Mouse (Mus musculus): ENCODE measurements around the gene Dcakd.
"Not testable (repeated sequence)": the region's sequence is repeated elsewhere in the genome, so short reads cannot be mapped to it uniquely, and the experiment has no call there.

Dcakd gene

DNA sequence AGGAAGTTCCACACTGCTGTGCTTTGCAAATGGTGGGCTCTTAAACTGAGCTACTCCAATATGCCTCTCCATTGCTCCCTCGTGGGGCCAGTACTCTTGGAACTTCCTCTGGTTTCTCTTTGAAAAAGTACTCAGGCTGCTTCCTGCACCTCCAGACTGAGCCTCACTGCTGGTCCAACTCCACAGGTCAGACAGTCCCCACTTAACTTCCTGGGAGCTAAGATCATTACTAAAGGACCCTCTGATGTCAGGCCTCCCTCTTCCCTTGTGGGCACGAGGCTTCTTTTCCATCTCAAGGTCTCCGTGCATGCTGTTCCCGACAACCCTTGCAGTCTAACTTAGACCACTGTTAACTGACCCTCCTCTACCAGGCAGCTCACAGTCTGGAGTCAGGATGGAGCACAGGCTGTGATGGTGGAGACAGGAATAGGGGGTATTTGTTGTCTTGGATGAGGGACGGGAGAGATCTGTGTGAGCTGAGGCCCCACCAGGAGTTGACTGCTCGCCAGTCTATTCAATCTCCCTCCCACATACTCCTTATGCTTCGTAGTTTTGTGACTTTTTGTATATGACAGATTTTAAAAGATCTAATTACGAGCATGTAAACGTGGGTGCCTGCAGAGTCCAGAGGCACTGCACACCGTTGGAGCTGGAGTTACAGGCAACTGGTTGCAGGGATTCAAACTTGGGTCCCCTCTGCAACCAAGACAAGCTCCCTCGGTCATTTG lies 22.7 kb downstream of the Dcakd start:
- DNase-seq: no peak

DNA sequence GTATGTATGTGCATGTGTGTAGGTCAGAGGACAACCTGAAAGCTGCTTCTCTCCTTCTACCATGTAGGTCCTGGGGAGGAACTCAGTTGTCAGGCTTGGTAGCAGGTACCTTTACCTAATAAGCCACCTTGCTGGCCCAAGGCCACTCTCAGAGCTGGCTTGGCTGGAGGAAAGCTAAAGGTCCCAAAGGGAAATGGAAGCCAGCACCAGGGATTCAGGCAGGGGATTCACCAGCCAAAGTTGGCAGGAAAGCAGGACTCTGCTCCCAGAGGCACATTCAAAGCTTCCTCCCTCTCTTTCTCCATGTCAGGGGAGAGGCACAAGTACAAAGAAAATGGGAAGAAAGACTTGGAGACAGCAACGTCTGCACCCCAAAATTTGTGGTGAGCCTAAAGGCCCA lies 23.3 kb downstream of the Dcakd start:
- DNase-seq: no peak

DNA sequence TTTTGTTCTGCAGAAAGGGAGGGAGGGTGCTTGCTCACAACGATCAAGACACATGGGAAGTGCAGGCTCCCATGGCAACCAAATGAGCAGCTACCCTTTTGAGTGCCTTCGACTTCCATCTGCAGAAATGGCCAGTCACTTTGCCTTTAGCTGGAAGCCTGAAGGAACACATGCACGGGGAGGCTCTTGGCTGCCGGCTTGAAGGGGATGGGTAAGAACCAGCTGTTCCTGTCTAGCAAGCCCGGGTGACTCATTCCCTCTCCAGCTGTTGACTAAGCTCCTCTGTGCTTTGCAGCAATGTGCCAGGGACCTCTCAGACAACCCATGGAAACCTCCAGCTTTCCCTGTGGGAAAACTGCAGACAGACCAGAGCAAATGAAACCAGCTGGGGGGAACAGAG lies 24.9 kb downstream of the Dcakd start:
- no peak for DNase-seq

DNA sequence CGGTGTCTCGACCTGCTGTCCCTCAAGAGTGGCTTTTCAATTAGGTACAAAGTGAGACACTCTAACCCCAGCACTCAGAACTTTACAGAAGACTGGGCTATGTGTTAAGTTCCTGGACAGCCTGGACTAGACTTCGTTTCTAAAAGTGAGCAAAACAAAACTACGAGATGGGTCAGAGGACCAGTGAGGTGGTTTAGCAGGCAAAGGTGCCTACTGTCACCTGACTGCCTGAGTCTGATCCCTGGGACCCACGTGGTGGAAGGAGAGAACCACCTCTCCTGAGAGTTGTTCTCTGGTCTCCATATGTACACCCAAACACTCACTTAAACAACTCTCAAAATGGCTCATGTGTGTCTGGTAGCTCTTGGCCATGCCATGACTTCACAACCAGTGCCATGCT lies 27.1 kb downstream of the Dcakd start:
- no peak for DNase-seq

DNA sequence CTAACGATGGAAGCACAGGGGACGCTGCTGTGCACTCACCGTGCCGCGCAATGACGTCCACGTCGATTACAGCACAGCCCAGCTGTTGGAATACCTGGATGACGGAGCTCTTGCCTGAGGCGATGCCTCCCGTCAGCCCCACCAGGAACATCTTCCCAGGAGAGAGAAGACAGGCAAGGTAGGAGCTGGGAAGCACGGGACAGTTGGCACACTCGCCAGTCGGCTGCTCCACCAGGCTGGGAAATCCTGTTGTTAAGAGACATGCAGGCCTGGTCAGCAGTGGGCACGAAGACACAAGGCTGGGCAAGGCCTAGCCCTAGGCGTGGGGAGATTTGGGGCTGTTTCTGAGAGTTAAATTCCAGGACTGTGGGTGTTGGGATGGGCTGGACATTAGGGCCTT lies 28.0 kb downstream of the Dcakd start:
- no peak for DNase-seq

DNA sequence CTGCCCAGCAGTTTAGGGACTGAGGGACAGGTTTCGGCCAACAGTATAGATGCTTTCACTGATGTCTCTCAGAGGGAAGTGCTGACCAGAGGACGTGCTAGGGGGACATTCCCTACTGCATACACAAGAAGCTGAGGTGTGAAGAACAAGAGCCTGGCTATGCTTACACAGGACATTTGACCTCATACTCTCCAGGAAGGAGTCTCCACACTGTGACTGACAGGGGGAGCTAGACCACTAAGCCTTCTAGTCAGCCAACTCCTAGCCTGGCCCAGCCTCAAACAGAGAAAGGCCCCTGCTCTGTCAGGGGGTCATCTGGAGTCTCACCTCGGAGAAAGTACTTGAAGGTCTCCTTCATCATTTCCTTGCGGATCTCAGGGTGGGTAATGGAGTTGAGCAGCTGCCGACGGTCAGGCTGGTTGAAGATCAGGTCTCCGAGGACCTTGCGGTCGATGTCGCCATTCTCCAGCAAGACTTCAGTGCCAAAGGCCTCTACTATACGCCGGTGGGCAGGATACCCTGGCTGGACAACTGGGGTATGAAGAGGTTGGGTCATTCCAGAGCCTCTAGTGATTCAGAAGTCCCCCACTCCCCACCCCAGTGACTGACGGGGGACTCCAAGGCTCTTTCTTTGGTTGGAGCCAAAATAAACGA lies 28.7 kb downstream of the Dcakd start:
- DNase-seq: no peak

DNA sequence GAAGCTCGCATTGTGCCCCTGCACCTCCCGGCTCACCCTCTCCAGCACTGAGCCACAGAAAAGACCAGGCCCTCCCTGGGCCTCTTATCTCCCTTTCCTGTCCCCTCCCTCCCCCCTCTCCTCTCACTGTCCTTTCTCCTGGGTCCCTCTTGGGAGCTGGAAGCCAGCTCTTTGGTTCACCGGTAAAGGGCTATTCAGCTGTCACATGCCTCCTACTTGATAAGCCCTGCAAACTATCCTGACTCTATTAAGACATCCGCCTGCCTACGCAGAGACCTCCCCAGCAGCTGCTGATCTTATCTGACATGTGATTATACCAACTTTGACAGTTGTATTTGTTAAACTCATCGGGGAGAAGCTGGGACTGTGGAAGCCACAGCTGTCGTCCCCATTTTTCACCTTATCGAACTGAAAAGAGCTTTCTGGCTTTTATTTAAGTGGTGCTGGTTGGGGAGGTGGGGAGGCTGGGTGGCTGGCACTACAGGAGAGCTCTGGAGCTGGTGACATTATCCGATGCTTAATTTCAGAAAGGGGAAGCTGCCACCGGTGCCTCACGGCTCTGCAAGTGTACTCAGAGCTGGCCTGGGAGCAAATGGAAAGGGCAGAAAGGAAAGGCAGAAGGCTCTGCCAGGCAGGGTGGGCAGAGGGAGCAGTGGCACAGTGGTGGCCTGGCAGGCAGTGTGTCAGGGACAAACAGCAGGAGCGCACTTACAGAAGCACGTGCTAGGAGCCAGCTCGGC lies 29.4 kb downstream of the Dcakd start:
- no peak for DNase-seq

DNA sequence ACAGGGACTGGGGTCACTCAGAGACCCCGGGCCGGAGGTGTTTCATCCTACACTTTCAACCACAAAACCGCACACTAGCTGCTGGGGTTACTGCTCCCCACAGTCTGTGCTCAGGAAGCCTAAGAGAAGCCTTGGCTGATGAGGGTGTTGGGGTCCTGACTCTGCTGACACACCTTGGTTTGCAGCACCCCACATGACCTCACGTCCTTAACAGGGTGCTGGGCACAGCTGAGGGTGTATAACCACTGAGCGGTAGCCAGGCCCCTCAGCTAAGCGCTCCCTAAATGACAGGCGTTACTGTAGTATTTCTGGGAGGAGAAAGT lies 29.9 kb downstream of the Dcakd start:
- DNase-seq: no peak

DNA sequence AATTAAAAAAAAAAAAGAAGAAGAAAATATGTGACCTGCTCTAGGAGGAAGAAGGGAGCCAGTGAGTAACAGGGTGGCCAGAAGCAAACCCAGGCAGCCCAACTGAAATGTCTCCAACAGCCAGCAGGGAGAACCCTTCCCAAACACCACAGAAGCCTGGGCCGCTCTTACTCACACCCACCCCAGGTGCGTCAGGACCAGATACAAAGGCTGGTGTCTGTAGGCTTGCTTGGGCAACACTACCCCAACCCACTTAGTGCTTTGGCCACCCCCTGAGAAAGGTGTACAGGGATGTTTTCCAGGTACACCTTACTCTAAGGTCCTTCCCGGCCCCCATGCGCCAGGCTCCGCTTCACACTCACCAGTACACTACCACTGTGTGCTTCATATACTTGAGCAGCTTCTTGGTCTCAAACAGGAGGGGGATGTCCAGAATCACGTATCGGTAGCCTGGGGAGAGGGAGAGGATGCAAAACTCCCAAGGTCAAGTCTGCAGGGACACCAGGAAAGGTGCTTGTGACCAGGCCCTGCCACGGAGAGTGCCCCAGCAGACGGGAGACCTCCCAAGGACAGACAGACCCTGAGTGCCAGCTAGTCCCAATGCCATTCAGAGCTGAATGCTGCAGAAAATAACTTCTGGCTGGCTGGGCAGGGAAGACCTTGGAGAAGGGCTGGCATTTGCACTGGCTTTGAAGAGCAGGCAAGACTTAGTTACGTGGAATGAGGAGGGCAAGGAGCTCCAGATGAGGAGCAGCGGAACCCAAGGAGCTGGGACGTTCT lies 31.0 kb downstream of the Dcakd start:
- no peak for DNase-seq

DNA sequence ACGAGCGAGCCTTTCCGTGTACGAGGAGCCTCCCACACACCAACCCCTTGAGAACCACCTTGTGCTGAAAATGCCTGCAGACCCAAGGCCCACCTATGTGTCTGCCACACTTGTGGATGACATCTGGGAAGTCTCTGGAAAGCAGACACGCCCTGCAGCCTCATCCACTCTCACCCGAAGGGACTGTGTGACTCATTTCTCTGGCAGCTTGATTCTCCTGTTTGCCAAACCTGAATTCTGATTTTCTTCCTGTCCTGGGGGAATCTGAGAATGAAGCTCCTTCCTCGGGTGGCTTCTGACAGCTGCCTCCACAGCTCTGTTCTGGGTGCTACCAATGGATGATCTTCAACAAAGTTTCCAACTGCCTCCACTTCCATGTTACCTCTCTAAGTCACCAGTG lies 31.7 kb downstream of the Dcakd start:
- DNase-seq: no peak

DNA sequence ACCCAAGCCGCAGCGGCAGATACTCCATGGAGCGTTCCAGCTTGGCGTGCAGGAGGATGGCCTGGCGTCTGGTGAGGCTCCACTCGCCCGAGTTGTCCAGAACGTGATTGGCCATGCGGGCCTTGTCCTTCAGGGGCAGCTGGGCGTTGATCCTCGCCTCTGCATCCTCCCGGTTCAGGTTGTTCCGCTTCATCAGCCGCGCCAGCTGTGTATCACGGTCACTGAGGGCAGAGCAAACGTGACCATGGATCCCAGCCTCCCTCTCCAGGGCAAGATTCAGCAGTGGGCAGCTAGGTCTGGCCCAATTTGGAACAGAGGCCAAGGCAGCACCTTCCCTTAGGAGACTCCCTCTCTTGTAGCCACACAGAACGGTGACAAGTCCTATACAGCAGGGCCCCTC lies 33.2 kb downstream of the Dcakd start:
- no peak for DNase-seq

DNA sequence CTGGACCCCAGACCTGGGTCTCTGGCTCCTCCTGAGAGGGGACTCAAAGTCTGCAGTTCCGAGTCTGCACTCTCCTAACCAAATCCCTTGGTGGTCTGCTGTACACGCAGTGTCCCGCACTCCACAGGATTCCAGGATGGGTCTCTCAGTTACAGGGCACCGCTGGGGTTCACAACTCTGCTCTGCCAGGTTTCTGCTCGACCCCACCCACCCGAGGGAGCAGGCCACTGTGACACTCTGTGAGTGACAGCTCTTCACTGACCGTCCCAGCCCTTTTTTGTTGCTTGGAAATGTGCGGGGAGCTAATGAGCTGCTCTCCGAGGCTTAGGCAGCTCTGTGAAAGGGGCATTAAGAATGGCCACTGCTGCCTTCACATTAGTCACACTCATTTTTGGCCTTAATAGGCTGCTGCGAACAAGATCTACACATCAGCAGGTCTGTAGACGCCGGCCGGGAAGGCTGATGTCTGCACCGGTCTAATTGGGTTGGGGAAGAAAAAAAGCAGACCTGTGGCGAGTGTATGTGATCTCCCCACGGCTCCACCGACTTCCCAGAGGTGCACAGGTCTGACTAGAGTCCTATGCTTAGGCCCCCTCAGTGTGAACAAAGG lies 34.6 kb downstream of the Dcakd start:
- DNase-seq: no peak

DNA sequence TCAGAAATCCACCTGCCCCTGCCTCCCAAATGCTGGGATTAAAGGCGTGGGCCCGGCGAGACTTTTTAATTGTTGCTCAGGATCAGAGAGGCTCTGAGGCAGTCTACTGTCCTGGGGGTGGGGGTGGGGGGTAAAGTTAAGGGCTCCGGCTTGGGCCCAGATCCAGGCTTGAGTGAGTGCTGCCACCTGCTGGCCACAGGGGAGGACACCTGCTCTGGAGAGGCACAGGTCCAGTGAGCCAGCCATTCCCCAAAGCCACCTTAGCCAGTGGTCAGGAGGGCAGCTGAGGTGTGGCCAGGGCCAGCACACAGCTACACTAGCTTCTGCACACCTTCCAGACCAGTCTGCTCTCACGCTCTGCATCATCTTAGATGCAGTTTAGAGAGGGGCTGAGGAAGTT lies 35.2 kb downstream of the Dcakd start:
- peak; percentile 61 for DNase-seq

DNA sequence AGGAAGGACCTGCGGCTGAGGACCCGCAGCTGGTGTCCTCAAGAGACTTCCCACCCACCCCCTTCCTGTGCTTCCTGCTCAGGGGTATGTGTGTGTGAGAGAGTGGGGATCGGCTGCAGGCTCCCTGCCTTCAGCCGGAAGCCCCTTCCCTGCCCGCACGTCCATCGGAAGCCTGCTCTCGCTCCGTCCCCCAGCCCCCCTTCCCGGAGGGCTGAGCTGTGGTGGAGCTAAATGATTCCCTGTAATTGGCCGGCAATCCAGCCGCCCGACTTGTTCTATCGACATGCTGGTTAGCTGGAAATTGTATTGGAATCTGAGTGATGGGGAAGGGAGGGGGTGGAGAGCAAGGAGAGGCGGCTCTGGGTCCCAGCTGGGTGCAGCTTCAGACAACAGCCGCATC lies 36.5 kb downstream of the Dcakd start:
- no peak for DNase-seq

DNA sequence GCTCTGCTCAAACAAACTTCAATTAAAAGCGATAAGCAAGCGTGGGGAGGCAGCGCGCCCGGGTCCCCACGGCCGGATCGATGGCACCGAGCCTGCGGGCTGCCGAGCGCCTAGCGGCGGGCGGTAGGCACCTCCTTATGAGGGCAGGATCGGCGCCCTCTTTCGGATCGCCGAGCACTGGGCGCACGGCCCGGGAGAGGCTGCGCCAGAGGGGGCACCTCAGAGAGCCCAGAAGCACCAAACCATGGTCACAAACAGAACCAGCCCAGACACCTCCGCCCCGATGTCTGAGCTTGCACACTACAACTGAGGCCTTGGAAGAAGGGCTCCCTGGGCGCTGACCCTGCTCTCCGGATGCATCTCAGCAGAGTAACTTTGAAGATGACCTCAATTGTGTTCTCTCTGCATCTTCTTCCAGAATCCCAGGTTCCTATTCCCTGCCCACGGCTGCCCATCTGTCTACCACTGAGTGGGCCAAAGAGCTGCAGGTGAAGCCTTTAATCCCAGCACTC lies 37.9 kb downstream of the Dcakd start:
- DNase-seq: peak; percentile 81

DNA sequence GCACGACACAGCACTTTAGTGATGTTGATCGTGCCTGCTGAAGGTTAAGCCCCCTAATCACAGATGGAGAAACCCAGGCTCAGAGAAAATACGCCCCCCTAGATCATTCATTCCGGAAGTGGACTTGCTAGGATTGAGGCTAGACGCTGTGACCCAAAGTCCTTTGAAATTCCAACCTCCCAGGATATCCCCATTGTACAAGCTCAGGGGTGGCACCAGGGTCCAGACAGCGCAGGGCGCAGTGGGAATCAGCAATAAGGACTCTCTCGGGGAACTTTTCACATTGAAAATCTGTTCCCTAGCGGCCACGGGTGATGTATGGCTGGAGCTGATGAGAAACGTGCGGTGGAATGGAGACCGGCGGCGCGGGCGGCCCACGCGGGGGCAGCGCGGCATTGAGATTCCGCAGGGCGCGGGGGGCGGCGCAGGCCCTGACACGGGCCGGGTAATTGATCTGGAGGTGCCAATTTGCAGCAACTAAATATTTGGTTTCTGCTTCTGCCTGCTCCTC lies 38.4 kb downstream of the Dcakd start:
- DNase-seq: no peak

DNA sequence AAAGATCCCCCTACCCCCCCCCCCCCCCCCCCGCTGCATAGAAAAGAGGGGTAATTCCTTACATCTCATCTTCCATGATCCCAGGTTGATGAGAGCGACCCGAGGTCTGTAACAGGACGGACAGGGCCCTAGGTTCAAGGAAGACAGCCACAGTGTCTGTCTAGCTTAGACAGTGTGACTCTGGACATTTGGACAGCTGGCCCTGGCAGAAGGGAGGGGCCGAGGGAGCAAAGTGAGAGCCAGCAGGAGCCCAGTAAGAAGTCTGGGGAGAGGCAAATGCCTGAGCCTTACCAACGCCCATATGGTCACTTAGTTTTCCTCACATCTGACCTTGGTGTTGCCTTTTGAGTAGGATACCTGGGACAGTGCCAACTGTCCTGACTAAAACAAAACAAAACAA lies 43.0 kb downstream of the Dcakd start:
- no peak for DNase-seq

DNA sequence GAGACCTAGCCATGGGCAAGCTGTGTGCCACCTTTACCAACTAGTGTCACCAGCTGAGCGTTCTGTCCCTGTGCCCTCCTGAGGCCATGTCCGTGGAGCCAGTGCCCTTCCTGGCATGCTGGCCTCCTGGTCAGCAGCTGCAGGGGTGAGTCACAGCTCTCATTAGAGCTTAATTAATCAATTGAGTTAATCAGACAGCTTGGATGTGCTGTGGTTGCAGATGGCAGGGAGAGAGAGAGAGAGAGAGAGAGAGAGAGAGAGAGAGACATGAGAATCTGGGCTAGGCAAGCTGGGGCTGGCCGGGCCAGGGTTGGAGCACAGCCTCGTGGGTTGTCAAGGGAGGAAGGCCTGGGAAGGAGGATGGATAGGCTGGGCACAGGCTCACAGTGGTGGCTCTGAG lies 43.5 kb downstream of the Dcakd start:
- DNase-seq: no peak

DNA sequence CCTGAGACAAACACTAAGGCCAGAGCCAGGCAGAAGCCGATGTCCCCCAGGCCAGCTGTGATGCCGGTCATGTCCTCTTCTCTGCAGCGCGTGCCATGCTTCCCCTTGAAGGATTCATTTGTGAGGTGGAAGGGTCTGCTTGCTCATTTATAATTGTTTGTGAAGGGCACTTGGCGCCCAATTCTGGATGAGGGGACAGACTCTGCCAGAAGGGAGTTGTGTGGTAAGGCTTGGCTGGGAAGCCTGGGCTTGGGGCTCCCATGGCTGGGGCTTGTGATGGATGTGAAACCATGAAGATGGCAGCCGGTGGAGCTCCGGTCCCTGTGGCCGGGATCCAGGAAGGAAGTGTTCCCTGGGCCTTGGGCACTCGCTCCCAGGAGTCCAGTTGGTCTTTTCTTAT lies 44.0 kb downstream of the Dcakd start:
- DNase-seq: no peak

DNA sequence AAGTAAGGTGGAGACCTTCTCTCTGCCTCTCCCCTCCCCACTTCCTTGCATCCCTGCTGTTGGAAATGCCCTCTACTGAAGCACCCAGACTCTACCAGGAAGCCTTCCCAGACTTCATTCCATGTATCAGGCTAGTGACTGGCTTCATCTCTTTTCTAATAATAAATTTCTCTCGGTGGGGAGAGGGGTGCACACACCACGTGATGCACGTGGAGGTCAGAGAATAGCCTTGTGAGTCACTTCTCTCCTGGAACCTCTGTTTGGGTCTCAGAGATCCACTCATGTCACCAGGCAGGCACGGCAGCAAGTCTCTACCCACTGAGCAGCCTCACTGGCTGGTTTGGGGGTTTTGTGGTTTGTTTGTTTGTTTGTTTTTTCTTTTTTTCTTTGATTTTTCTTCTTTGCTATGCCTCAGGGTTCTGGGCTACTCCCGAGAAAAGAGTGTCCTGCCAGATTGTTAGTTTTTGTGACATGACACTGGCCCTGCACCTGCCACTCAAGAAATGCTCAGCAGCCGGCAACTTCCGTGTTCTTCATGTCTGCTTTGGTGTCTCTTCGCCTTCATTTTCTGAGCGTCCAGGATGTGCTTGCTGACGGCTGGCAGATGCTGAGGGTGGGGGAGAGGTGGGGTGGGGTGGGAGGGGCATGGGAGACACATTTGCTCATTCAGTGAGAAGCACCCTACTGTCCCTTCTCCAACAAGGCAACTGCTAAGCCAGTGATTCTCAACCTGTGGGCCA lies 46.8 kb downstream of the Dcakd start:
- DNase-seq: no peak

DNA sequence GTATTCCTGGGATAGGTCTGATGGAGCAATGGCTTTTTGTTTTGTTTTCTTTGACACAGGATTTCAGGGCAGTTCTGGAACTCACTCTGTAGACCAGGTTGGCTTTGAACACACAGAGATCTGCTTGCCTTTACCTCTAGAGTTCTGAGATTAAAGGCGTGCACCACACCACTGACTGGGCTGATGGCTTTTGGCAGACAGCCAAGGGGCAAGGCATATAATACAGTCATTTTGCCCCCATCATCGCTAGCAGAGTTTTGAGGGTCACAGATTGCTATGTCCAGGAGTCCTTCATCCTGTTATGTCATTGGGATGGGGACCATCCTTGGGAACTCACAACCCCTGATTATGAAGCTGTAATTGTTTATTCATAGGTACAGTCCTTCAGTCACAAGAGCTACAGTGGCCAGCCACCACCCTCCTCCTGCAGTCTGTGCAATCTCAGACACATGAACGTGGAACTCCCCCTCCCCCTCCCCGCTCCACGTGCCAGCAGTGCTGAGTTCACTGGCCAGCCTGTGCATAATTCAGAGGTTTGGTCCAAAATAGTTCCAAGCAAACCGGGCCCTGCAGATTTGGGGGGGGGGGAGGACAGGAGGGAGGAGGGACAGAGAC lies 50.0 kb downstream of the Dcakd start:
- DNase-seq: no peak

DNA sequence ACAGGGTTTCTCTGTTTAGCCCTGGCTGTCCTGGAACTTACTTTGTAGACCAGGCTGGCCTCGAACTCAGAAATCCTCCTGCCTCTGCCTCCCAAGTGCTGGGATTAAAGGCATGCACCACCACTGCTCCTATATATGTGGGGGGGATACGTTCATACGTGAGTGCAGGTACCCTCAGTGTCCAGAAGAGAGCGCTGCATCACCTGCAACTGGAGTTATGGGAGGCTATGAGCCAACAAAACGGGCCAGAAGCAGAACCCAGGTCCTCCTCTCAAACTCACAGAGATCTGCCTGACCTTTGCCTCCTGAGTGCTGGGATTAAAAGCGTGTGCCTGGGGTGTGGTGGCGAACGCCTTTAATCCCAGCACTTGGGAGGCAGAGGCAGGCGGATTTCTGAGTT lies 52.2 kb downstream of the Dcakd start:
- not testable (repeated sequence) for DNase-seq
